In genomic region chr10:120916250-120916649, GRCm38 (mm10) we compare ENCODE assay signal across 12 mouse cellular contexts. TPM values are rescaled to one million over a fixed set of nuclear protein-coding genes. Genes with fewer than 3 reads are reported as not detected.
DNase-seq lines count a peak whose midpoint lies in the region; ATAC-seq and TF ChIP-seq lines count a peak whose summit lies in the region.
"Had no signal": no experiment of that assay in that cellular context is flagged by ENCODE, and none has a peak within 500 bp of the region (broad histone marks: within the 10 kb centered on the region; RNA-seq: fewer than 3 reads in every experiment).

No protein-coding gene starts in this region.

- H3K4me3 ChIP-seq in forebrain, postnatal 0 days (ENCODE audit: low read depth, low read length) = no peak overlapping the region
- no peak overlapping the region for H3K4me3 ChIP-seq in forebrain, embryonic 15.5 days
- no peak overlapping the region for H3K4me3 ChIP-seq in liver, embryonic 11.5 days (ENCODE audit: low read depth, low read length)
- H3K4me3 ChIP-seq: liver, embryonic 15.5 days had no signal

- WGBS in forebrain, postnatal 0 days = 90% methylated on average over 5 of the region's 5 CpGs
- 90% methylated on average over 5 of the region's 5 CpGs for WGBS in forebrain, embryonic 15.5 days
- 84% methylated on average over 5 of the region's 5 CpGs for WGBS in liver, embryonic 11.5 days

- TF ChIP-seq CTCF in forebrain, postnatal 0 days (IDR thresholded peaks at IDR 0.05; ENCODE audit: low read depth) = peak; percentile 50
- TF ChIP-seq CTCF in Patski (IDR thresholded peaks at IDR 0.05) = peak; percentile 45

- no peaks in the 10 kb centered on the region for H3K27me3 ChIP-seq in forebrain, postnatal 0 days (ENCODE audit: insufficient read depth, low read length)
- no peaks in the 10 kb centered on the region for H3K27me3 ChIP-seq in forebrain, embryonic 15.5 days
- no peaks in the 10 kb centered on the region for H3K27me3 ChIP-seq in liver, embryonic 11.5 days (replicated peaks; ENCODE audit: control insufficient read depth, insufficient read depth, low read length)
- no peaks in the 10 kb centered on the region for H3K27me3 ChIP-seq in Patski
- H3K27me3 ChIP-seq: liver, embryonic 15.5 days had no signal

- POLR2A ChIA-PET in Patski (lab: Charles Lee) = no interaction called here

- no peaks in the 10 kb centered on the region for H3K4me1 ChIP-seq in forebrain, postnatal 0 days (ENCODE audit: insufficient read depth)
- 0 out of 2 replicates have a peak, but pooled peaks cover 6% of the 10 kb centered on the region for H3K4me1 ChIP-seq in forebrain, embryonic 15.5 days
- H3K4me1 ChIP-seq in liver, embryonic 11.5 days (replicated peaks; ENCODE audit: control insufficient read depth, insufficient read depth, low read length) = no peaks in the 10 kb centered on the region
- H3K4me1 ChIP-seq: liver, embryonic 15.5 days had no signal

- no peaks in the 10 kb centered on the region for H3K9me3 ChIP-seq in forebrain, postnatal 0 days (ENCODE audit: low read length)
- no peaks in the 10 kb centered on the region for H3K9me3 ChIP-seq in forebrain, embryonic 15.5 days
- no peaks in the 10 kb centered on the region for H3K9me3 ChIP-seq in liver, embryonic 11.5 days (ENCODE audit: control insufficient read depth, low read length)
- H3K9me3 ChIP-seq: liver, embryonic 15.5 days had no signal

- in situ Hi-C loops in Patski (cut with MboI; ENCODE audit: low pct_unique_long_range_greater_than_20kb) = no loop called here

- CTCF ChIA-PET in Patski (lab: Charles Lee) = interaction anchor here (1.1 kb wide), 1 partner anchor 10 kb away, joined by 4 read pairs; no protein-coding TSS in a partner anchor

- DNase-seq in forebrain, postnatal 0 days = no peak
- peak; percentile 26 for DNase-seq in liver, embryonic 11.5 days (ENCODE audit: low spot score)
- DNase-seq in liver (no peak), Patski (ENCODE audit: low read depth, low spot score) (no peak)
- no peak for DNase-seq in frontal cortex, postnatal 36 days (ENCODE audit: low spot score in 2 of 2)
- DNase-seq in frontal cortex, postnatal 10 days (ENCODE audit: low spot score in 2 of 2) = no peak
- DNase-seq: adrenal gland, postnatal 25 days; cerebellum, postnatal 36 days had no signal

- no peak overlapping the region for H3K4me2 ChIP-seq in forebrain, postnatal 0 days (ENCODE audit: low read depth)
- H3K4me2 ChIP-seq in forebrain, embryonic 15.5 days (replicated peaks) = no peak overlapping the region
- H3K4me2 ChIP-seq in liver, embryonic 11.5 days = no peak overlapping the region
- H3K4me2 ChIP-seq: liver, embryonic 15.5 days had no signal

- H3K36me3 ChIP-seq in forebrain, postnatal 0 days (ENCODE audit: insufficient read depth) = no peaks in the 10 kb centered on the region
- H3K36me3 ChIP-seq in forebrain, embryonic 15.5 days = no peaks in the 10 kb centered on the region
- no peaks in the 10 kb centered on the region for H3K36me3 ChIP-seq in liver, embryonic 11.5 days (ENCODE audit: control insufficient read depth, insufficient read depth, low read length)

- no peak overlapping the region for H3K27ac ChIP-seq in forebrain, postnatal 0 days (ENCODE audit: low read depth, low read length)
- no peak overlapping the region for H3K27ac ChIP-seq in forebrain, embryonic 15.5 days (replicated peaks)
- H3K27ac ChIP-seq in liver, embryonic 11.5 days (ENCODE audit: low read depth, low read length) = no peak overlapping the region
- H3K27ac ChIP-seq: liver, embryonic 15.5 days had no signal

- H3K9ac ChIP-seq in forebrain, postnatal 0 days = no peak overlapping the region
- no peak overlapping the region for H3K9ac ChIP-seq in forebrain, embryonic 15.5 days (replicated peaks)
- no peak overlapping the region for H3K9ac ChIP-seq in liver, embryonic 11.5 days (ENCODE audit: low read depth, low read length)
- H3K9ac ChIP-seq: liver, embryonic 15.5 days had no signal

- ATAC-seq in forebrain, postnatal 0 days = no peak
- ATAC-seq in forebrain, embryonic 15.5 days (replicated peaks) = no peak
- ATAC-seq in liver, embryonic 11.5 days (replicated peaks; ENCODE audit: low FRiP score) = no peak
- ATAC-seq in Patski = no peak
- ATAC-seq in megakaryocyte progenitor cell, adult 5-6 weeks (replicated peaks; ENCODE audit: poor library complexity) = peak; percentile 60; the same call in 1 of the 2 replicates
- ATAC-seq: hindbrain, embryonic 16.5 days had no signal

RNA-seq across cellular contexts. Expression of gene Msrb3, which starts 17.3 kb away (rescaled TPM):
- 3.2 and 6.1 TPM in 2 replicates for total RNA-seq in forebrain, postnatal 0 days (2014; rRNA removed)
- polyA plus RNA-seq in forebrain, postnatal 0 days (2015; fragmentation: Nextera tagmentation; extraction: Ambion mirVana) = 0.67 and 1.5 TPM in 2 replicates
- polyA plus RNA-seq in forebrain, embryonic 15.5 days (2015; fragmentation: Nextera tagmentation; extraction: Ambion mirVana) = 1.5 and 1.7 TPM in 2 replicates
- 2.1 and 2.8 TPM in 2 replicates for polyA plus RNA-seq in liver, embryonic 11.5 days (2014; fragmentation: Nextera tagmentation; extraction: Ambion mirVana)
- 36.9 TPM for polyA plus RNA-seq in Patski (2021)
- 0.51 and 1.0 TPM in 2 replicates for total RNA-seq in megakaryocyte progenitor cell, adult 5-6 weeks (2015)
- 1.0 and 1.3 TPM in 2 replicates for total RNA-seq in megakaryocyte progenitor cell, adult 5-6 weeks (2017)
